ENCODE assay signal across 7 mouse cellular contexts in genomic region chr17:57058891-57059485, GRCm38 (mm10). TPM values are rescaled to one million over a fixed set of nuclear protein-coding genes. Genes with fewer than 3 reads are reported as not detected.
DNase-seq lines count a peak whose midpoint lies in the region; ATAC-seq and TF ChIP-seq lines count a peak whose summit lies in the region.

Gene Crb3, plus strand, starts transcription at chr17:57059105.

- H3K4me3 ChIP-seq in G1E (ENCODE audit: low read depth, low read length), result peak within 1 kb of the TSS; percentile 74
- H3K4me3 ChIP-seq in forebrain, embryonic 10.5 days, result peak within 1 kb of the TSS; percentile 89
- peak within 1 kb of the TSS; percentile 91 for H3K4me3 ChIP-seq in midbrain, embryonic 10.5 days

- no peak for TF ChIP-seq CTCF in G1E (IDR thresholded peaks at IDR 0.05; ENCODE audit: low read depth, low read length)

- peaks cover 57% of the 10 kb centered on the region for H3K27me3 ChIP-seq in G1E (ENCODE audit: insufficient read depth, low read length)
- H3K27me3 ChIP-seq in forebrain, embryonic 10.5 days (ENCODE audit: poor library complexity, severe bottlenecking), result peaks cover 47% of the 10 kb centered on the region
- H3K27me3 ChIP-seq in midbrain, embryonic 10.5 days (ENCODE audit: low read depth, poor library complexity, severe bottlenecking), result peaks cover 35% of the 10 kb centered on the region

- H3K27ac ChIP-seq in forebrain, embryonic 10.5 days, result peak within 1 kb of the TSS; percentile 92
- peak within 1 kb of the TSS; percentile 93 for H3K27ac ChIP-seq in midbrain, embryonic 10.5 days (replicated peaks)

- peaks cover 6% of the 10 kb centered on the region for H3K36me3 ChIP-seq in G1E (replicated peaks)
- H3K36me3 ChIP-seq in forebrain, embryonic 10.5 days (replicated peaks), result peaks cover 35% of the 10 kb centered on the region
- H3K36me3 ChIP-seq in midbrain, embryonic 10.5 days, result peaks cover 33% of the 10 kb centered on the region

- H3K4me1 ChIP-seq in G1E (ENCODE audit: insufficient read depth, low read depth, low read length), result peaks cover 41% of the 10 kb centered on the region
- peaks cover 46% of the 10 kb centered on the region for H3K4me1 ChIP-seq in forebrain, embryonic 10.5 days
- peaks cover 46% of the 10 kb centered on the region for H3K4me1 ChIP-seq in midbrain, embryonic 10.5 days

- WGBS in forebrain, embryonic 10.5 days, result under 1% methylated on average over 20 of the region's 22 CpGs
- WGBS in large intestine, adult 2 months, result 5% methylated on average over 13 of the region's 22 CpGs
- WGBS in midbrain, embryonic 10.5 days, result under 1% methylated on average over 17 of the region's 22 CpGs

- intact Hi-C loops in heart, postnatal 14 days (cut with DNase I), result loop anchor here (5.0 to 10.0 kb wide), 2 partner anchors 62 to 234 kb away; partner anchors contain the start of gene Alkbh7

- ATAC-seq in G1E (ENCODE audit: extremely low read depth, insufficient number of reproducible peaks, low FRiP score, poor library complexity, severe bottlenecking), result no peak
- ATAC-seq in monocyte, adult 5-6 weeks (replicated peaks; ENCODE audit: insufficient number of reproducible peaks, low FRiP score, low TSS enrichment, poor library complexity, severe bottlenecking), result no peak

- H3K9me3 ChIP-seq in G1E (replicated peaks), result no peaks in the 10 kb centered on the region
- H3K9me3 ChIP-seq in forebrain, embryonic 10.5 days, result no peaks in the 10 kb centered on the region
- no peaks in the 10 kb centered on the region for H3K9me3 ChIP-seq in midbrain, embryonic 10.5 days (replicated peaks)

- no peak for DNase-seq in G1E (ENCODE audit: low spot score)
- peak; percentile 56 for DNase-seq in adrenal gland, adult 2 months
- peak; percentile 28 for DNase-seq in forebrain, embryonic 10.5 days (ENCODE audit: extremely low spot score, low spot score)
- DNase-seq in heart, postnatal 14 days, result peak; percentile 45 to 65
- no peak for DNase-seq in large intestine, adult 2 months (ENCODE audit: low read depth, low spot score)
- no peak for DNase-seq in midbrain, embryonic 10.5 days (ENCODE audit: low spot score)

RNA-seq across cellular contexts. Expression of gene Crb3, which starts in this region (rescaled TPM):
- total RNA-seq in G1E (2014; fragmentation: Nextera tagmentation) (not detected in 2 replicates), G1E (2017) (0.23 and 0.33 TPM in 2 replicates)
- polyA plus RNA-seq in G1E (2012), result 0.23 and 0.37 TPM in 2 replicates
- 1 to 10 TPM in 1 of 2 experiments, under 1 TPM in 1; 0.63 to 1.8 TPM for total RNA-seq in adrenal gland, adult 2 months (2021)
- polyA plus RNA-seq in adrenal gland, adult 2 months (2012; rRNA removed), result 1.1 and 1.5 TPM in 2 replicates
- polyA plus RNA-seq in forebrain, embryonic 10.5 days (2016; fragmentation: Nextera tagmentation; extraction: Ambion mirVana), result 3.6 and 4.0 TPM in 2 replicates
- total RNA-seq in heart, postnatal 14 days (2021), result under 1 TPM; 0.22 to 0.29 TPM
- polyA plus RNA-seq in large intestine, adult 2 months (2012; rRNA removed), result 175 and 198 TPM in 2 replicates
- polyA plus RNA-seq in midbrain, embryonic 10.5 days (2016; fragmentation: Nextera tagmentation; extraction: Ambion mirVana), result 1.2 and 1.5 TPM in 2 replicates
- 1.4 TPM in 1 of 3 replicates, not detected in the others for total RNA-seq in monocyte, adult 5-6 weeks (2017)

Comparison
In these comparisons a context has a peak if more than half of its experiments do, and no peak if none do; other contexts are left out.
1. RNA of gene Crb3 (polyA plus RNA-seq): 175 to 198 TPM in large intestine, adult 2 months; 3.6 to 4.0 TPM in forebrain, embryonic 10.5 days, 1.2 to 1.5 TPM in midbrain, embryonic 10.5 days, 1.1 to 1.5 TPM in adrenal gland, adult 2 months and 0.23 to 0.37 TPM in G1E; every median in the first group is over 10 times any median in the second.
2. Peak in DNase-seq in heart, postnatal 14 days; RNA of the gene not detected or under 1 TPM.
3. DNase-seq: peak in adrenal gland, adult 2 months (single experiment) and forebrain, embryonic 10.5 days (single experiment); none in G1E (single experiment), large intestine, adult 2 months (single experiment) and midbrain, embryonic 10.5 days (single experiment).
4. Peak in every context shown above with its lines, with median percentiles within 50 percentile points of each other: H3K4me3 ChIP-seq.